25 mouse cellular contexts compared by ENCODE assay signal in genomic region chr3:65554633-65555032, GRCm38 (mm10).
"Had no signal": no experiment of that assay in that cellular context is flagged by ENCODE, and none has a peak within 500 bp of the region (broad histone marks: within the 10 kb centered on the region; RNA-seq: fewer than 3 reads in every experiment).

No protein-coding gene starts in this region.

- DNase-seq: gastrocnemius, postnatal 14 days; gastrocnemius, postnatal 36 days; heart, adult 11 months; heart, adult 2 months; heart, postnatal 14 days; heart, postnatal 36 days; kidney, adult 11 months; kidney, adult 2 months; kidney, adult 9 months; kidney, postnatal 14 days; kidney, postnatal 36 days; layer of hippocampus, postnatal 36 days; left cerebral cortex, postnatal 4 days had no signal

- ATAC-seq: hindbrain, postnatal 0 days; intestine, embryonic 16.5 days had no signal

- H3K9me3 ChIP-seq: heart, embryonic 13.5 days; heart, embryonic 15.5 days; hindbrain, embryonic 13.5 days; hindbrain, embryonic 15.5 days; kidney, embryonic 15.5 days; limb, embryonic 13.5 days; limb, embryonic 15.5 days had no signal

- H3K4me3 ChIP-seq: heart, adult 2 months; heart, embryonic 13.5 days; heart, embryonic 15.5 days; hindbrain, embryonic 13.5 days; hindbrain, embryonic 15.5 days; kidney, embryonic 15.5 days; layer of hippocampus, adult 2 months; limb, embryonic 13.5 days; limb, embryonic 15.5 days had no signal

- H3K27me3 ChIP-seq: heart, embryonic 13.5 days; heart, embryonic 15.5 days; hindbrain, embryonic 13.5 days; hindbrain, embryonic 15.5 days; kidney, embryonic 15.5 days; limb, embryonic 13.5 days; limb, embryonic 15.5 days had no signal

- H3K9ac ChIP-seq: heart, embryonic 13.5 days; heart, embryonic 15.5 days; hindbrain, embryonic 13.5 days; hindbrain, embryonic 15.5 days; kidney, embryonic 15.5 days; limb, embryonic 13.5 days; limb, embryonic 15.5 days had no signal

- H3K4me1 ChIP-seq: heart, embryonic 15.5 days; hindbrain, embryonic 15.5 days; kidney, embryonic 15.5 days; limb, embryonic 13.5 days had no signal

- H3K27ac ChIP-seq: heart, adult 2 months; heart, embryonic 13.5 days; heart, embryonic 15.5 days; hindbrain, embryonic 13.5 days; hindbrain, embryonic 15.5 days; hindbrain, postnatal 0 days; kidney, embryonic 15.5 days; kidney, postnatal 0 days; layer of hippocampus, adult 2 months; limb, embryonic 13.5 days; limb, embryonic 15.5 days had no signal

- H3K4me2 ChIP-seq: heart, embryonic 11.5 days; heart, embryonic 13.5 days; heart, embryonic 15.5 days; hindbrain, embryonic 13.5 days; hindbrain, embryonic 15.5 days; kidney, embryonic 15.5 days; limb, embryonic 13.5 days; limb, embryonic 15.5 days had no signal
